Mouse (Mus musculus): ENCODE data around the gene Agbl3. TPM values are rescaled to one million over a fixed set of nuclear protein-coding genes. Genes with fewer than 3 reads are reported as not detected.
A peak's percentile ranks its signal among the peaks of the same experiment; 100 is the strongest.

Agbl3 gene
- 10 to 100 TPM; 22.1 to 24.7 TPM for total RNA-seq (2021)
- long read RNA-seq, experiment 1, transcript Agbl3-203 (4 exons, 805 nt): major isoform, 10 of 14 reads
- long read RNA-seq, experiment 1, partial matches to known transcripts: 0 of 14 reads
- long read RNA-seq, experiment 1, other reads (novel, unspliced or antisense): 3 of 14 reads
- long read RNA-seq, experiment 2, transcript Agbl3-203 (4 exons, 805 nt): major isoform, 11 of 22 reads
- long read RNA-seq, experiment 2, partial matches to known transcripts: 2 of 22 reads
- long read RNA-seq, experiment 2, other reads (novel, unspliced or antisense): 8 of 22 reads

DNA sequence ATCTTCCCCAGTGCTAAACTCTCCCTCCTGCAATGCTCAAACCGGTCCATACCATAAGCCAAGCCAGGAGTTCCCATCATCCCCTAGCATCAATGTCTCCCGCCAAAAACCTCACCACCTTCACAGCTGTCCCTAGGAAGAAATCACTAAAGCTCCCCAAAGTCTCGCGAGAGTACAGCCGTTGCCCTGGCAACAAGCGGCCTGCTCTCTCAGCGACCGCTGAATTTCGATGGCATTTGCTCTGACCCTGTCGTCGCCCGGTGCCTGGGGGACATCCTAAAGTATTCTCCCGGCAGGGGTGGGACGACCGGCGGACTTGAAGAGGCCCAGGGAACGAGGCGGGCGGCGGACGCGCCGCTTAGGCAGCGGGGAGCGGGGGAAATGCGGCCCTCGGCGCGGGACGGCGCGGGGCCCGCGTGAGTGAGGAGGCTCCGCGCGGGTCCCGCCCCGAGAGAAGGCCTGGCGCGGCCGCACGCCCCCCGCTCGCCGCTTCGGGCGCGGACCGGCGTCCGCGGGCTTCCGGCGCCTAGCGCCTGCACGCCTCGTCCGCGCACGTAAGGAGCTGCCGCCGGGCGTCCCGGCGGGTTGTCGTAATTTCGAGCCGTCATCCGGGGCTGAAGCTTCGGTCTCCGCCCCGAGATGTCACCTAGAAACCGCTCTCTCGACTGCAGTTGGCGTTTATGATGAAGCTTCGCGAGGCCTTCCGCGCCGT, at the start of gene Agbl3:
TSS of gene Agbl3 (plus strand) at position 202 of the 712 bp plus-strand sequence.
- peak; percentile 93 for DNase-seq (ENCODE audit: low spot score in 2 of 2)

DNA sequence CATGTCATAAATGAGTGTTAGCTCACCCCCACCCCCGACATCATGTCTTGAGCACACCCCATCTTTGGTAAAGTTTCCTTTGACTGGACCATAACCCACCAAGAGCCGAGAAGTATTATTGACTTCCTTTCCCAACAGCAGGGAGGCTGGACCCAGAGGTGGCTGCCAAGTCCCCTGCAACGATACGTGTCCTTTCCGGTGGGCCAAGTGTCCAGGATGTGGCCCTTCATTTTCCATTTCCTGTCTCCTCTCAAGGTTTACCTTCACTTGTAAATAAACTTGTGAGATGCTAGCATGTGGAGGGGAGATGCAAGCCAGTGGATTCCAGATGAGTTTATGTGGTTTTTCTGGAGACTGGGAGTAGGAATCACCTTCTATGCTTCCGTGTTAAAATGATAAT, 49.2 kb upstream of the Agbl3 start:
- no peak for DNase-seq (ENCODE audit: low spot score in 2 of 2)

DNA sequence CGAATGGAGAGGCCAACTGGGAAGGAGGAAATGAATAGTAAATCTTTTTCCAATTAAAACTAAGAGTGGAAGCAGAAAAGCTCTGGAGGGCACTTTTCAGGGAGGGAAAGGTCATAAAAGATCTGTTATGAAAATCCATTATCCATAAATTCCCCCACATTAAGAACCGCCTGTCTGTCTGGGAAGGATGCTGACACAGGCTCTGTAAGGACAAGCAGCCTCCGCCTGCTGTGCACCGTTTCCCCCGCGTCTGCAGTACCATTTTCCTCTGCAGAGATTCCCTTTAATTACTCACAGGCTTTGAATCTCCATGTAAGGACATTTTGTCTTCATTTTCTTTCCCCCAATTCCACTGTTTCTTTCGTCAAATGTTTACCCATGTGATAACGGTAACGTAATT, 48.7 kb upstream of the Agbl3 start:
- DNase-seq (ENCODE audit: low spot score in 2 of 2): no peak

DNA sequence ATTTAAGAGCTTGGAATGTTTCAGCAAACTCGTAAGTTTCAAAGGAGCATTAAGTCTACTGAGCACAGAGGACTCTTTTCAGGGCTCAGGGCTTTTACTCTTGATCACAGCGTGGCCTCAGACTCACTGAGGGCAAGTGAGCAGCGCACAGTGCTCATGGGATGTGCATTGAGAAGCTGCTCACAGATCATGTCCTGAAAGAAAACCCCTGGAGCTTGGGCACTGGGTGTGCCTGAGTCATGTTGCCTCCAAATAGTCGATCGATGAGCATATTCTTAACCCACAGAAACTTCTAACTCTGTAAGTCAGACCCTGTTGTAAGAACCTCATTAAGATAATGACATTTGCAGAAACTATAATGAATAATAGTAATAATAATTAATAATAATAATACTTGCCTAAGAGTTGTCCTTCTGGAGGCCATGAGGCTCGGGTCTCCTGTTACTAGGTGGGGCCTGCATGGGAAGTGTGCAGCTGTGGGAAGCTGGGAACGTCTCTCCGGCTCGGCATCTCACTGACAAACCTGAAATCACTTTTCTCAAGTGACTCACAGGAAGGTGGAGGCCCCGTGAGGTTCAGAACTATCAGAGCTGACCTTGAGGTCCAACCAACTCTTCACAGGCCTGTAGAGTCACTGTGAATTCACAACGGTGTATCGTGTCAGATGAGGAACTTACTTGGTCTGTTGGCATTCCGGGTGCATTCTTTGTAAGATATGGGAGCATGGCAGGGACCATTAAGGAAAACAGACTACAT, 45.1 kb upstream of the Agbl3 start:
- no peak for DNase-seq (ENCODE audit: low spot score in 2 of 2)

DNA sequence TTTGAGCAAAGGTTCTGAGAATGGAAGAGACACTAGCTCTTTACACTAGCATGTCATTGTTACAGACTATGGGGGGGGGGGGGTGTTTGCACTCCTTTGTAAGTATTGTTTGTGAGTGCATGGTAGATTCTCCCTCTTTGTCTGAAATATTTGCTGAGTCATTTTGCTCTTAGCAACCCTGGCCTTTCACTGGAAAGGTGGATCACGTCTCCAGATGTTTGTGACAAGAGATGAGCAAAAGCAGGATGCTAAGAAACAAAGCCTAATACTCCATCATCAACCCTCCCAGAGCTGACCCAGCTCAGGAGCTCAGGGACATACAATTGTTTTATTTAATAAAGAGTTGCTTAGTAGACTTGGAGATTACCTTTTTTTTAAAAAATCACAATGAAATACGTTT, 43.3 kb upstream of the Agbl3 start:
- DNase-seq (ENCODE audit: low spot score in 2 of 2): no peak

DNA sequence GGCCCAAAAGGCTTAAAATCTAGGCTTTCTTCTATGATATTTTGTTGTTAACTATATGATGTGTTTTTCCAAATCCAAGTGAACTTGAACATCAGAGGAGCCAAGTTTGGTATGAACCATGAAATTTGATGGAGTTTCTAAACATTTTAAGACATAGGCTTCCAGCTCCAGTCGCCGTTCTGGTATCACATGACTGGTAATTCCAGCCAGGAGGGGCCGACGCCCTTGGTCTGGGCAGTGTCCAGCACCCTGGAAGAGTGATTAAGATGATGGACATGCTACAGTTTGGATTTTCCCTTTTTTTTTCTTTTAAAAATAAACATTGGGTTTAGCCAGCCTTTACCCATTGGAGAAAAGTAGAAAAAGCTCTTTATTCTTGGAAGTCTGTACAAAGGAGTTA, 36.3 kb upstream of the Agbl3 start:
- no peak for DNase-seq (ENCODE audit: low spot score in 2 of 2)

DNA sequence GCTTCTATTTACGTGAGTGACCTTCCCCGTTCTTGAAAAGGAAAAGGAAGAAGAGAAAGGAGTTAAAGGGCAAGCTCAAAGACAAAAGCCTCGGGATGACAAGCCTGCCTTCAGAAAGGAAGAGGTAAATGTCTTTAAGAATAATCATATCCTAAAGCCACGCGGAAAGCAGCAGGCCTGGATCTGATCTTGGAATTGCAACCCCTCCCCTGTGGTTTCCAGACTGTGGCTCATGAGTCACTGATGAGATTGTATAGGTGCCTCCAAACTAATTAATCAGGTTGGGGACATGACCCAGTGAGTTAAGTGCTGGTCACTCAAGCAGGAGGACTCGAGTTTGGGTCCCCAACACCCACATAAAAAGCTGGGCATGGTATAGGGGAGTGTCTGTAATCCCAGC, 32.4 kb upstream of the Agbl3 start:
- no peak for DNase-seq (ENCODE audit: low spot score in 2 of 2)

DNA sequence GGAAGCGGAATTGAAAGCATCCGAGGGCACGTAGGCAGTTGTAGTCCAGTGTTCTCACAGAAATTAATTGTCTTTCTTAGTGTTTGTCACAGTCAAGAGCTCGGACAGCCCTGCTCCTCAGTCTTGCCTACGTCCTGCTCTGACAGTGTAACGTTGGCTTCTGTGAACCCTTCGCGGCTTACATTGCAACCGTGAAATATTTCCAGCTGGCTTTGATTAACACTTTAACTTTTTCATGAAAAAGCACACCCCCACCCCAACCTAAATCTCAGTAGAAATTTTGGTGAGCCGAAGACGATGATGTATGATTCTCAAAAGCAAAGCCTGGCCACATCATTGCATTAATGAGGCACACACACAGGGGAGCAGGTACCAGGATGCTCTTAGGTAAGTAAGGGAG, 31.7 kb upstream of the Agbl3 start:
- no peak for DNase-seq (ENCODE audit: low spot score in 2 of 2)

DNA sequence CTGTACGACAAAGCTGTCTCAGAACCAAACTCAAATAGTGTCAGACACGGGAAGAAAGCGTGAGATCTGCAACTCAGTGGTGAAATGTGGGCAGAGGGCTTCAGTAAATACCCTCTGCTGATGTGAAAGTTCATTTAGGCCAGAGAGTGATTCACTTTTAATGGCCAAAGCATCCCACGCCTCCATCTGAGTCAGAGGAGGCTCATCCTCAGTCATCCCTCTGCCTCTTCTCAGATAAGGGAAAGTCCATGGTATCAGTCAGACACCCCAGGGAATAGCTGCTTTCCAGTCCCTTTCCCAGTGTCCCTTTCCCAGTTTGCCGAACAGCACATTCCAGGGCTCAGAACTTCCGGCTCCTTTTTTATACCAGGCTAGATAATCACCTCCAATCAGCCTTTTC, 30.7 kb upstream of the Agbl3 start:
- no peak for DNase-seq (ENCODE audit: low spot score in 2 of 2)

DNA sequence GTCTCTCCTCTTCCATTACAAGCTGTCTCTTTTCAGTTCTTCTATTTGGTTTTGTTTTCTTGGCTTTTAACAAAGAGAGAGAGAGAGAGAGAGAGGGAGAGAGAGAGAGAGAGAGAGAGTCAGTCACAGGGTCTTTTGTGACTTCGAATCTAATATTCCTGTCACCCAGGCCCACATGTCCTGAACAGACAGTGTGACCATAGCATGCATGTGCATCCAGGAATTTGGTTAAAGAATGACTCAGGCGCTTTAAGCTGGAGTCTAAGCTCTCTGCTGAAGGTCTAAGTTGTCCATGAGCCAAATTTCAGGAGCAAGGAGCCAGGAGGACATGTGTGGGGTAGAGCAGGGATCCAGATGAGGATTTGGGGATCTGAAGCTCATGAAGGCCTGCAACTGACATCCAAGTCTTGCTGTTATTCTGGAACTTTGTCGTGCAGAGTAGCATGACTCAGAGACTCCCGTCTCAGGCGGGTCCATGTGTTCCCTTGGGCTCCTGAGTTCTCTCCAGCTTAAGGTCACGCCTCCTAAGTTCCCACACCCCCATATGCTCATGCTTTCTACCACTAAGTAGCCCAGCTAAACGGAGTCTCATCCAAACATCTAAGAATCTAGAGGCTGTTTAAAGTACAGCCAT, 29.6 kb upstream of the Agbl3 start:
- no peak for DNase-seq (ENCODE audit: low spot score in 2 of 2)

DNA sequence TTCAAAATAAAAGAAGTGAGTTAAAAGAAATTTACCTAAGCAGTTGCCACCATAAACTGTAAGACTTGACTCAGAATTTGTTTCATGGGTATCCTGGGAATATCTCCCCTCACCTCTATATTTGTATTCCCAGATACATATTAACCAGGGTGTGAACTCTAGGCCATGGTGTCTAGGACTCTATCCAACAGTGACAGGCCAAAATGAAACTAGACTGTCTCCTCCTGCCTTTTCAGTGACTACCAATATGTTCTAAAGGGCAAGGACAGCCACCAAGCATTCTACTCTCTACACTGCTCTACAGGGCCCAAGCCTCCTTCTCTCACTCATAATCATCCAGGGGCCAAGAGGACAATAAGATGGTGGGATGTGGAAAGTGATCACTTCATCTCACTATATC, 28.6 kb upstream of the Agbl3 start:
- DNase-seq (ENCODE audit: low spot score in 2 of 2): no peak

DNA sequence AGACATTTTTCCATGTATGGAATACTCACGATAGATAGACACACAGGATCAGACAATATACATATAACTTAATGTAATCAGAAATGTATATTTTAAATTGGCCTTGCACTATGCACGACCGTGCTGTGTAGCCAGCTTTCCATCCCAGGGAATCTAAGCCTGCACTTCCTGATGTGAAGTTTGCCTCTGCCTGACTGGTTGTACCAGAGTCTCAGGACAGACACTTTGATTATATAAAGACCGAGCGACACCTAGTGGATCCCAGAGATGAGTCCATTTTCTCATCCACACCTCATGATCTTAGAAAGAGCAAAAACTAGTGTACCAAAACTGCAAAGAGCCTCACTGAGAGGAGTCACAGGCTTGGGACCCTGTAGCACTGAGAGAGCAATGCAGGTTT, 25.8 kb upstream of the Agbl3 start:
- DNase-seq (ENCODE audit: low spot score in 2 of 2): peak in 1 of 2 experiments; percentile 20

DNA sequence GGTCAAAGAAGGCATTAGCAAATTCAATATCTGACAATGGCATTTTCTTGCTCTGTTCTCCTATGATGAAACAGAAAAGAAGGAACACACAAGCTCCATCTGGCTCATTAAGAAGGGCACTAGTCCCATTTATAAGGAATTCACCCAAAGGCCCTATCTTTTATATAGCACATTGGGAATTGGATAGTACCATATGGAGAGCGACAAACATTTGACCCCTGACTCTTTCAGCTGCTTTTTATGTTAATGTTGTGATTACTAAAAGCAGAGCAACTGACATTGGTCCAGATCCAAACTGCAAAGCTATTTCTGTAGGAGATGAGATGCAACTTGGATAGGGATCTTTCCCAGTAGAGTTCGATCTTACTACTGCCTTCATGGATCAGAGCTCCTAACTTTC, 21.9 kb upstream of the Agbl3 start:
- no peak for DNase-seq (ENCODE audit: low spot score in 2 of 2)

DNA sequence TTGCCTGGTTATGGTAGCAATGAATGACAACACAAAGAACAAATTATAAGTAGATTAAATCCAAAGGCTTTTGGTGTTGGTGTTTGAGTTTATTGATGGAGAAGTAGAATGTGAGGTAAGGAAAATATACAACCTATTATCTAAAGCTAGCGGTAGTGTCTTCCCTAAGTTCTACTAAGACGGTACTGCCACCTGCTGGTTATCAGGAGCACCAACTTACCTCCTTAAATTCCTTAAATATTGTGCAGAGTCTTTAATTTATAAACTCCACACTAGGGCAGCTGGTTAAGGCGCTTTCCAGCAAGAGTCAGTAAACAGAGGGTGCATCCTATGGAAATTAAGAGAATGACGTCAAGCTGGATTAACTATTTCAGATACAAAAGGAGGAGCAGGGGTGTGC, 20.2 kb upstream of the Agbl3 start:
- peak in 1 of 2 experiments; percentile 14 for DNase-seq (ENCODE audit: low spot score in 2 of 2)

DNA sequence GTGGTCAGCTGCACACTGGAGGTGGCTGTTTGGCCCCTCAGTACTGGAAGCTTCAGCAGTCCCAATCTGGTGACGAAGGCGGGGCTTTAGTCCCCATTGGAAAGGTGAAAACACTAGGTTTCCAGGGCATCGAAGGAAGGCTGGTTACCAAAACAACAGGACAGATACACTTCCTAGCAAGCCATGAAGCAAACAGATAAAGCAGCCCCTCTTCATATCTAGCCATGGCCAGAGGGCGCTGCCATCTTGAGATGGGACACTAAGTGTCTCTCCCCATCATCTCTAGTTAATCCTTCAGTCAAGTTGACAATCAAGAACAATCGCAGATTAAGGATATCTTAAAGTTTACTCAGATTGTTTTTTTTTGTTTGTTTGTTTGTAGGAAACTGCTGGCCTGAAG, 14.5 kb upstream of the Agbl3 start:
- no peak for DNase-seq (ENCODE audit: low spot score in 2 of 2)

DNA sequence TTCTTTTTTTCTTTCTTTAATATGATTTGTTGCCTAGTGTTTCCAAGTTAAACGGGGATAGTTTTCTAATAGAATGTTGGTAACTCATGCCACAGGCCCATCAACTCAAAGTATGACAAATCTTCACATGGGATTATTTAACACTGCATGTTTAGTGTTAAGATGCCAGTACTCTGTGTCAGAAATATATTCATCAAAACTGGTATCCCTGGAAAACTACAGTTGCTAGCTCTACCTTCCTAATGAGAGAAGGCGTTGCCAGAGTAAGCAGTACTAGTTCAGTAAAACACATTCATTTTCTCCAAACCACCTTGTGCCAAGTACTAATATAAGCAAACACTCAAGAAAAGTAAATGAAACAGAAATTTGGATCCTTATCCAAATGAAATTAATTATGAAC, 10.2 kb upstream of the Agbl3 start:
- no peak for DNase-seq (ENCODE audit: low spot score in 2 of 2)

DNA sequence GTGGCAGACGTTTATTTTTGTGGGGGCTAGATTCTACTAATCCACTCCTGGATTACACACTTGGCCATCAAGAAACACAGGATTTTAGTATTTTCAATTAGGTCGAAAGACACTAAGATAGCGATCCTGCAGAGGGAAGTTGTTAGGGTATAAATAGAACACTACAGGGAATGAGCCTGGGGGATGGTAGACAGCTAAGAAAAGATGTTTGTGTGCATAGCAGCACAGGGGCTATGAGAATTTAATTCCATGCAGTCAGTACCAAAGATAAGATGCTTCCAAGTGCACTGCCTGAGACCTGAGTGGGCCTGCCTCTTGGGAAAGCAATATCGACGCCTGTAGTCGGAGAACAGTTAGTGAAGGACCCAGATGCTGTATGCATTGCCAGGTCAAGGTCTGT, 9.7 kb upstream of the Agbl3 start:
- no peak for DNase-seq (ENCODE audit: low spot score in 2 of 2)

DNA sequence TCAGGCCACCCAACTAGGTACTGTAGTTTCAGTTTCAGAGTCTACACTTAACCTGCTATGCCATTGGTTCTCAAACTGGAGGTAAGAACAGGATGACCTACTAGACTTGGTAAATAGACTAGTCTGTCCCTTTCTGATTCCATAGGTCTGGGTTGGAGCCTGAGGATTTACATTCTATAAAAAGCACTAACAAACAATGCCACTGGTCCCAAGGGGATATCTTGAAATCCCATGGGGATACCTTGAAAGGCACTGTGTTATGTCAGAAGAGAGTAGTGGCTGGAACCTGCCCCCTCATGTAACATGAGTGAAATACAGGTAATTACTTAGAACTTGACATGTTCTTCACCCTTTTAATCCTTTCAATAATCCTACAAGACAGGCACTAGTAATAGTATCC, 3.8 kb upstream of the Agbl3 start:
- no peak for DNase-seq (ENCODE audit: low spot score in 2 of 2)

DNA sequence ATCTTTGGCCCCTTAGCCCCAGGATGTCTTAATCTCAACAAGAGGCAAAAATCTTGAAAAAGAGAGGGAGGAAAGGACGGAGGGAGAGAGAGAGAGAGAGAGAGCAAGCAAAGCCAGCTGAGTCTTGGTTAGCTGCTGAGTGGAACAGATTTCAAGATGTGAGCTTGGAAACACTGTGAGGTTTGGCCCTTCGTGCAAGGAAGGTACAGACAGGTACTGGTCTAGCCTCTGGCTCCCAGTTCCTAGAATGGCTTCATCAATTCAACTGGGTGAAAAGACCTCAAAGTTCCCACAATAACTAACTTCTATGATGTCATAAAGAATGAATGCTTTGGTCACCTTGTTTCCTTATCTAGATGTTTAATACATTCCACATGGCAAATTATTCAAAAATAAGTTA, 3.1 kb upstream of the Agbl3 start:
- DNase-seq (ENCODE audit: low spot score in 2 of 2): no peak

DNA sequence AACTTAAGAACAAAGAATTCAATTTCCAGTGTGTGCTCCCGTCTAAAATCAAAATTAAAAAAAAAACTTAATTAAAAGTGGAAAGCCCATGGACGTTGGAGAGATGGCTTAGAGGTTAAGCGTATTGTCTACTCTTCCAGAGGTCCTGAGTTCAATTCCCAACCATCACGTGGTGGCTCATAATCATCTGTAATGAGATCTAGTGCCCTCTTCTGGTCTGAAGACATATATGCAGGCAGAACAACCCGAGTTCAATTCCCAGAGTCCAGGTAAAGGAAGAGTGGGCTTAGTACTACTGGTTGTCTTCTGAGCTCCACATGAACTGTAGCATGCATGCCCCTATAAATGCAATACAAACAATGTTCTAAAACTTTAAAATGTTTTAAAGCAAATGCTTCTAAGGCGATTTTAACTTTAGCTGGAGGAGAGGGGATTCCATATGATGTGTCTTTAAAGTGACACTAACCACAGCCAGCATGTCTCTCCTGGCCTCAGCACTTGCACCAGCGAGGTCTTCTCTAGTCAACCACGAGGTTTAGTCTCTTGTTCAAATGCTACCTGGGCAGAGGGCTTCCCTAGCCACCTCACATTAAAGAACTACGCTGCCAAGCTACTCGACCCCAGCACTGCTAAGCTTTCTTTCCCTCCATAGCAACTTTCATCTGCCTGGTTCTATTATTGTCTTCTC, 2.1 kb upstream of the Agbl3 start:
- DNase-seq (ENCODE audit: low spot score in 2 of 2): no peak

DNA sequence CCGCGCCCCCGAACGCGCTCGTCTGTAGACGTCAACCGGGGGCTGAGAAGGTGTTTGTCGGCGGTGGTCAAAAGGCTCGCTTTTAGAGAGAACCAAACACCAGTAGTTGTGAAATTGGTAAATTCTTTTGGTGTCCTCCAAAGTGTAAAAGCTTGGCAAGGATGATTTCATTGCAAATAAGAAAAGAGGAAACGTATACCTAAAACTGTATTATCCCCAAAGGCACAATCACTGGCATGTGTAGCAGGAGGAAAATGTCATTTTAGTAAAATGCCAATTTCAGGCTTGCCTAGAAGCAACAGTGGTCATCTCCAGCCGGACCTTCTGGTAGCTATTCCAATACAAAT, 684 bp downstream of the Agbl3 start:
- no peak for DNase-seq (ENCODE audit: low spot score in 2 of 2)

Data from adrenal gland, postnatal 4 days (tissue).